Mouse (Mus musculus) cerebellum, adult (tissue): ENCODE data around the gene Cracr2a.

ENCODE experiments used
- ATAC-seq: cut with Nextera tagmentation; 2 replicates; pipeline ENCODE4 v1.9.2; 2017; ENCODE audit warnings: mild to moderate bottlenecking, moderate library complexity, mixed read lengths; ENCODE audit not compliant: insufficient number of reproducible peaks, low FRiP score, low TSS enrichment

The Cracr2a gene

DNA sequence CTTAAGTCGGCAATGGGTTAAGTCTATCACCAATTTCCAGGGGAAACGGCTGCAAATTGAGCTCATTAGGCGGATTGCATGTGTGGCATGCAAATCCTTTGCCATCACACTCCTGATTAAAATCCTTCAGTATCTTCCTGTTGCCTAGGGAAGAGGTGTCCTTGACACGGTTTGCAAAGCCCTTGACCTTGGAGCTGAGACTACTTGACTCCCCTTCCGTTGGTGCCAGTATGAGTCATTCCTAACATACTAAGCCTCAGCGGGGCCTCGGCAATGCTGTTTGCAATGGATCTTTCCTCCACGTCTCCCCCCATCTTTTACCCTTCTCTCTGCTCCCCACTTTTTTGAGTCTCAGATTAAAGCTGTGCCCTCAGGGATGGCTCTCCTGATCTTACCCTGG lies 122.4 kb downstream of the Cracr2a start:
- ATAC-seq, result no peak

DNA sequence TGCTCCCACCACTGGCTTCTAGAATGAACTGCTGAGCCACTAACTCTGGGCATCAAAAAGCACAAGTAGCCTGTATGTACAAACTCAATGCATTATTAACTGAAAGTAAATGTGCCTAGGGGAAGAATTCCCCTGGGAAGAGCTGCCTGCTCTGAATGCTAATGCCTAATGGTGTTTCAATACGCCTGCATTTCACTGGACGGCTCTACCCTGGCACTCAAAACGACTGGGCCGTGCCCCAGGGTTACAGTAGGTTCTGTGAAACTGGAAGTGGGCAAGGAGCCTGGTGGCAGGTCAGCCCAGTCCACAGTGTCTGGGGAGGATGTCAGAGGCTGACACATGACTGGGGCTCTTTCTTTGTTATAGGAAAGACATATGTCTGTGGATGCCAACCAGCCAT lies 123.8 kb downstream of the Cracr2a start:
- ATAC-seq, result no peak

DNA sequence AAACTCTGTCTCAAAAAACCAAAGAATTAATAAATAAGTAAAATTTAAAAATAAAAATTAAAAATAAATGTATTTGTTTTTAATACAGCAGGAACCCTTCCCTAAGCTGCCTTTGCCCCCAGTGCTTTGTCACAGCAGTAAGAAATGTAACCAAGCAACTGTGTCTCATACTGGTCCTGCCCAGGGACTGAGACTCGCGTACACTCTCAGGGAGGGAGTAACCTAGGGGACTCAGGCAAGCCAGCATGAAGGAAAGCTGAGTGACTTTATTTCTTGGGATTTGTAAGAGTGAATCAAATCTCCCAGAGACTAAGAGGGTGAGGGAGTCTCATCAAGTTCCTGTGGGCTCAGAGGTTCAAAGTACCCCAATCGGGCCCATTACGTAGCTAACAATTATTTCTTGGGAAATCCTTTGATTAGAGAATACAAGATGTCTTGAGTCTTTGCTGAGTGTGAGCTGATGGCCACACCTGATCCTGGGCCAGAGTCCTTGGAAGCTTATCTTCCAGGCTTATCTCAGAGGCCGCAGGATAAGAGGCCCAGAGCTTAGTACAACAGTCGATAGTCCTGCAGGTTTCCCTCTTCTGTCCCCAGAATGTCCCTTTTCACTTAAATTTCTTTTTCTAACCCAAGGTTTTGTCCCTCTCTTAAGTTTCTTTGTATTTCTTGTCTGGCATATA lies 126.2 kb downstream of the Cracr2a start:
- ATAC-seq, result no peak

DNA sequence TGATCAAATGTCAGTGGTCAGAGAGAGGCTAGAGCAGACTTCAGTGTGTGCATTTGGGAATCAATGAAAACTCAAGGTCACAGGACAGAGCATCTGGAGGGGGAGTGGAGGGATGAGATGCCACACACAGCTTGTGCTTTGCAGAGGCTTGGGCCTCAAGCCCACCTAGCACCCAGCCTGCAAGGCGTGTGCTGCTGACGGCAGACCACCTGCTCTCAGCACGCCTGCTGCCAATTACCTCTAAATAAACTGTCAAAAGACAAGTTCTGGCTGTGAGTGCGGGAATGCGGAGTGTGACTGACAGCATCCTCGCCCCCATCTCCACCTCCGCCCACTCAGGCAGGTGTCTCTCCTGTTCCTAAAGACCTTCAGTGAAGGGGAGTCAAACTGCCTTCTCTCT lies 131.2 kb downstream of the Cracr2a start:
- no peak for ATAC-seq

DNA sequence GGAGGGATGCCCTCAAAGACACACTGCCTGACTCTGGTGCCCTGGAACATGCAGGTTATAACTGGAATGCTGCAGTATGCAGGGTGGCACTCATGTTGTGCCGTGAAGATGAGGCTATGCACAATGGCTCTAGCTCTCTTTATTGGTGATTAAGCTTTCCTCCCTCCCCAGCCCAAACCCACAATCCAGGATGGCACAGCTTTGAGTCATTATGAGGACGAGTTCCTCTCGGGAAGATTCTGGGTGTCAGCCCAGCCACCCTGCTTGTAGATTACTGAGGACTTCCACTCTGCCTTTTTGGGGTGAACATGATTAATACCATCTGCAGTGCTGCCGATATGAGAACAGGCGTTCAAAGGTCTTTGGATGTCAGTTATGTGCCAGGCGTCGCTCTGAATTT lies 132.5 kb downstream of the Cracr2a start:
- no peak for ATAC-seq

DNA sequence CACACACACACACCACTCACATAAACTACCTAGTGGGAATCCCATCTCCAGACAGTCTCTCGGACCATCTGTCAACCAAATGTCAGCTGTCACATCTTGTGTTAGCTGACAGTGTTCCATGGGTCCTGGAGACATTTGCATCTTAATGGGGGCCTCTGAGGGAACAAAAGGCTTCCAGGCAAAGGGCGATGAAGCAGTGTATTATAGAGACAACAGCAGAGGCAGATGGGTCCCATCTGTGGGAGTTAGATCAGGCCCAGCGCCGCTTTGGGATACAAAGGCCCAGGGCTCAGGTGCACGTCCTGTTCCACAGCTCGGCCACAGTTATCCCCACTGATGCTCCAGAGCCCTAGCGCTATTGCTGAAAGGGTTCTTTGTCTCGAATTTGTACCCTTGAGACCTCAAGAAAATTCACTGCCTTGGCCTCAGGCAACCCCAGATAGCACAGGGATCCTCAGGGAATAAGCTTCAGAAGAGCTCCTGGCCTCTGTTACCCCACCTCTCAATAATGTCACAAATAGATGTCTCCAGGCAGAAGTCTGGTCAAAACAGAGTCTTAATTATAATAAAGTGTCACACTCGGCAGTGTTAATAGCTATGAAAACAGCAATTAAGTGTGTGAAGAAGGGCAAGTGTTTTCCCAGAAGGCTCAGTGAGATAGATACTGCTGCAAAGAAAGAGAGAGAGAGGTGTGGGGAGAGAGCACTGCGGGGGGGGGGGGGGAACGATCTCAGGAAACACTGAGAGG lies 140.1 kb downstream of the Cracr2a start:
- no peak for ATAC-seq

DNA sequence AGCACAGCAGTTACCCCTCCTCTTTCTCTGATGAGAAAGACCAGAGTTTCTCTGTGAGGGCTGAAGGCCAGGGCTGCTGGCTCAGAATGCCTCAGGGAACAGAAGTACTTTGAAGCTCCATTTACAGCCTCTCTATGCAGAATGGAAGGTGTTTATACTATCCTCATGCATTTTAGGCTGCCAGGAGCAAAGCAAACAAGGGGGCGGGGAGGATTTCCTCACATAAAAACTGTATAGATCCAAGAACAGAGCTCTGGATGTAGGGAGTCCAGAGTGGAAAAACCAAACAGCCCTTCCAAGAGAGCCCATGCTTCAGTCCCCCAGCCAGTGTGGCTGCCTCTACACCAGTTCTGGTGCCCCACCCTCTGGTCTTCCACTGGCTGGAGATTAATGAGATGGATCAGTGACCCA lies 147.1 kb downstream of the Cracr2a start:
- ATAC-seq, result no peak

DNA sequence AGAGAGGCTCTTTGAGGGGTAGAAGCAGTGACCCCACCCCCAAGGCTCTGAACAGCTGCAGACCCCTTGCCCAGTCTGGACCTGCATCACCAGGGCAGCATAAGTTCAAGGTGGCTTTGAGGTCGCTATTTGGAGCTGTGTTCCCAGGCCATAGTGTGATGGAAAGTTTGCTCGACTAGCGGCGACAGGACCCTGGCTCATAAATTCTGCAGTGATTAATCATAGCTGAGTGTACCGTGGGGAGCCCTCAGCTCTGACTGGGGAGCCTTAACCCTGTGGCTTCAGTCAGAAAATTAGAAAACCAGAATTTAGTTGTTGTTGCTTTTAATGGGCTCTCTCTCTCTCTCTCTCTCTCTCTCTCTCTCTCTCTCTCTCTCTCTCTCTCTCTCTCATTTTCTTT lies 153.8 kb downstream of the Cracr2a start:
- ATAC-seq, result no peak

DNA sequence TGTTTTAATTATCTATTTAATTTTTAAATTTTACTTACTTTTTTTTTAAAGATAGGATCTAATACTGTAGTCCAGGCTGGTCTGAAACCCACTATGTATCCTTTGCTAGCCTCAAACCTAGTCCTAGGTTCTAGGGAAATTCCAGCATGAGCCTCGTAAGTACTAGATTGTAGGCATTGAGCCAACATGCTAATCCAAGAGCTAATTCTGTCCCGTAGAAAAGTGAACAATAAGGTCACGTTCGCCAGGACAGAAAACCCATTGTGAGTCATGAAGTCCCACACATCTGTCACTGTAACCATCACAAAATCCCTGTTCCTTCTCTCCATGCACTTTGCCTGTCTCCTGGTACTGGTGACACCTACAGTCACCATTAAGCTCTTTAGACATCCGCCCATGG lies 154.3 kb downstream of the Cracr2a start:
- ATAC-seq, result no peak

DNA sequence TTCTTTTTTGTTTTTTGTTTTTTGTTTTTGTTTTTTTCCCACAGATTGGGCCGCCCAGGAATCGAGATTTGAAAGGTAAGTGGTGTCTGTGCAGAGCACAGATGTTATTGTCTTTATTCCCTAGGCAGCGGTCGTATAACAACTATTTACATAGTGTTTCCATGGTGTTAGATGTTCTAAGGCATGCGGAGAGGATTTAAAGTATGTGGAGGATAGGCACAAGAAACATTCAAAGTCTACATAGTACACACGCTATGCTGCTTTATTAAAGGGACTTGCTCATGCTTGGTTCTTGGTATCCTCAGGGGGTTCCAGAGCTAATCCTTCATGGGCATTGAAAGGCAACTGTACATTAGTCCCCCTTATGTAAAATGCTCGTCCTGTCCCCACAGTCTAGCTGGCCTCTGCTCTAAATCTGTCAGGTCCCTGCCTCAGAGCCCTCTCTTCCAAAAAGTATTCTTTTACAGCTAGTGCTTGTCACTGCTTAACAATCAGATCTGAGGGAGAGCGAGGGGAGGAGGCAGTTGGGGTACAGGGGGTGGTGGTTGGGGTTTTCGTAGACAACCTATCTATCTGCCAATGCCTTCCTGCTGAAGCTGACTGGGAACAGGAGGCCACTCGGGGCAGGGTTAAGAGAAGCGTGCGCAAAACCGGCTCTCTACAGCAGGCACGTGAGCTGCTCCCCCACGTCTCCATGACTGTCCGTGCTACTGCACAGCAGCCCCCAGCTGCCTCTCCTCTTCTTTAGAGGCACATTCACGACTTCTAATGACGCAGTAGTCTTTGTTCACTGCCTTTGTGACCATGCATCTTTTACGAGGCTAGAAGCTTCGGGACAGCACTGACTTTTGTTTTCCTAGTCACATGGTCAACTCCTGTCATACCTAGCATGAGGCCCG lies 156.3 kb downstream of the Cracr2a start:
- ATAC-seq, result no peak

DNA sequence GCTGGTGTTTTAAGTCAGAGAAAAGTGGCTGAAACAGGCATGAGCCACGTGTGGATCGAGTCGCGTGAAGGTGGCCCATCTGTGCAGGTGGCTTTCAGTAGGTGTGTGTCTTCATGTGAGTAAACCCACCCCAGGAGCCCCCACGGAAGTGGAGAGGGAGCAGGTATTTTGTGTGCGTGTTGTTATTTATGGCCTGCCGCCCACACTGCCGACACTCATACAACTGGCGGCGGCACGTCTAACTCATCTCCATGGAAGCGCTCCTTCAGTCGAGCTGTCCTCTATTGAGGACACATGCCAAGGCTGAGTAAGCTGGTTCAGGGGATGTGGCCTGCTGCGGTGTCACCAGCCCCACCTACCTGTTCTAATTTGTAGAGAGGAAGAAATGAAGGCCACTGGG lies 158.7 kb downstream of the Cracr2a start:
- no peak for ATAC-seq

DNA sequence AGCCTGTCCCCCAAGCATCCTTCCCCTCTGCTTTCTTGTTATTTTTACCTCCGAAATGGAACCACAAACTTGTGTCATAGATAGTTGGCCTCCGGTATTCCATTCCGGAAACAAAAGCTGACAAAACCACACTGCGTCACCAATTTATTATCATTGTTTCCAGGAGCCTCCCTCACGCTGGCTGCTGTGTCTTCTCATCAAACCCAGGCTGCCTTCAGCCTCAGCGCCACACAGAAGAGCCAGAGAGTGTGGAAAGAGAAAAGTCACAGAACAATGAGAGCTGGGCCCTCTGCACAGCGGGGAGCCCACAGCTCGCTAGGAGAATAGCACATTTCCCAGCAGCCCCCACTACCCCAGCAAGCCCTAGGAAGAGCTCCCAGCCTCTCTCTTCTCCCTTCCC lies 162.0 kb downstream of the Cracr2a start:
- ATAC-seq, result no peak
